8 mouse cellular contexts compared by ENCODE assay signal in the genomic region with DNA sequence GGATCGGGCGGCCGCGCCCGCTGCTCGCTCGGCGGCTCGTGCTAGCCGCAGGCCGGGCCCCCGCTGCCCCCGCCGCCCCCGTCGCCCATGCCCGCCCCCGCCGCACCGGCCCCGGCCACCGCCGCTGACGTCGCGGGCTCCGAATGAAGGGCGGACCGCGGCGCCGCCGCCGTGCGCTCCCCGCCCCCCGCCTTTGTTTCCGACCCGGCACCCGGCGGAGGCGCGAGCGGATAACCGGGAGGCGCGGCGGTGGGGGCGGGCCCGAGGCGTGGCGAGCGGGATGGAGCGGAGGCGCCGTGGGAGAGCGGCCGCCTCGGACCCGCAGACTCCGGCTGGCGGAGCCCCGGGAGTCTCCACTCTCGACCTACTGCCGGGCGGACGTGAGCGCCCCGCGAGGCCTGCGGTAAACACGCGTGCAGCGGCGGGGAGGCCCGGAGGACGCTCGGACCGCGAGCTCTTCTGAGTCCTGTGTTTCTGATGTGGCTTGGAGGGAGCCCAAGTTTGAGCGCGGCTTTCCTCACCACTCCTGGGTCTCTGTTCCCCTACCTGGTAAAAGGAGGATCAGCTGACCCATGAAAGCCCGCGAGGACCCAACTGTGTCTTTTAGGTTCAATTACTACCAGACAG. TPM values are rescaled to one million over a fixed set of nuclear protein-coding genes. Genes with fewer than 3 reads are reported as not detected.
DNase-seq lines count a peak whose midpoint lies in the region; ATAC-seq and TF ChIP-seq lines count a peak whose summit lies in the region.

TSS of gene Plekho1 (minus strand) at position 200 of the 627 bp plus-strand sequence.

- TF ChIP-seq POLR2A in ES-Bruce4 (IDR thresholded peaks at IDR 0.05; ENCODE audit: insufficient read depth, low read length): no peak
- peak; percentile 88 for TF ChIP-seq POLR2A in brain, embryonic 14.5 days (IDR thresholded peaks at IDR 0.05; ENCODE audit: borderline replicate concordance, extremely low read depth, insufficient read depth, insufficient read length, poor library complexity, severe bottlenecking)

- intact Hi-C loops in heart, postnatal 25 days (cut with DNase I): no loop called here

- H3K27me3 ChIP-seq in ES-Bruce4 (ENCODE audit: control insufficient read depth, insufficient read depth, low read length, poor library complexity, severe bottlenecking): peaks cover 7% of the 10 kb centered on the region
- H3K27me3 ChIP-seq in forebrain, embryonic 14.5 days (replicated peaks; ENCODE audit: control insufficient read depth, insufficient read depth, low read length): no peaks in the 10 kb centered on the region
- H3K27me3 ChIP-seq in lung, postnatal 0 days (replicated peaks; ENCODE audit: insufficient read depth, low read length): no peaks in the 10 kb centered on the region

- H3K36me3 ChIP-seq in ES-Bruce4 (ENCODE audit: control insufficient read depth, insufficient read depth, low read length, poor library complexity, severe bottlenecking): no peaks in the 10 kb centered on the region
- peaks cover 20% of the 10 kb centered on the region for H3K36me3 ChIP-seq in forebrain, embryonic 14.5 days (ENCODE audit: control insufficient read depth, insufficient read depth, low read length)
- H3K36me3 ChIP-seq in lung, postnatal 0 days (ENCODE audit: insufficient read depth, low read length): no peaks in the 10 kb centered on the region

- ATAC-seq in forebrain, embryonic 14.5 days: peak; percentile 78
- ATAC-seq in lung, postnatal 0 days: peak; percentile 50

- peak within 1 kb of the TSS; percentile 83 for H3K9ac ChIP-seq in ES-Bruce4 (ENCODE audit: low read depth, poor library complexity, severe bottlenecking)
- peak within 1 kb of the TSS; percentile 99 for H3K9ac ChIP-seq in forebrain, embryonic 14.5 days (ENCODE audit: low read length)
- peak within 1 kb of the TSS; percentile 57 for H3K9ac ChIP-seq in lung, postnatal 0 days (replicated peaks; ENCODE audit: low read depth)

- no peak for TF ChIP-seq EP300 in ES-Bruce4 (IDR thresholded peaks at IDR 0.05; ENCODE audit: insufficient read depth, low read depth, low read length)
- TF ChIP-seq EP300 in lung, postnatal 0 days (IDR thresholded peaks at IDR 0.05): no peak

- H3K4me3 ChIP-seq in ES-Bruce4 (ENCODE audit: low read depth, low read length): peak within 1 kb of the TSS; percentile 71
- peak within 1 kb of the TSS; percentile 78 for H3K4me3 ChIP-seq in forebrain, embryonic 14.5 days (ENCODE audit: low read depth, low read length)
- H3K4me3 ChIP-seq in layer of hippocampus, adult 2 months: peak within 1 kb of the TSS; percentile 78
- peak within 1 kb of the TSS; percentile 77 for H3K4me3 ChIP-seq in lung, postnatal 0 days (ENCODE audit: low read depth, low read length)

- no peak for TF ChIP-seq CTCF in ES-Bruce4 (IDR thresholded peaks at IDR 0.05; ENCODE audit: low read depth, low read length)
- TF ChIP-seq CTCF in brain, embryonic 14.5 days (IDR thresholded peaks at IDR 0.05; ENCODE audit: borderline replicate concordance, extremely low read depth, insufficient read depth, insufficient read length): 0 out of 2 replicates have a peak, but pooled peaks have one; percentile 1
- TF ChIP-seq CTCF in layer of hippocampus, adult 2 months (conservative IDR thresholded peaks at IDR 0.05): peak; percentile 42
- peak; percentile 44 for TF ChIP-seq CTCF in lung, postnatal 0 days (IDR thresholded peaks at IDR 0.05)

- peak within 1 kb of the TSS; percentile 65 for H3K4me2 ChIP-seq in forebrain, embryonic 14.5 days (ENCODE audit: low read length)
- peak within 1 kb of the TSS; percentile 92 for H3K4me2 ChIP-seq in lung, postnatal 0 days (replicated peaks; ENCODE audit: low read depth, low read length)

- no peaks in the 10 kb centered on the region for H3K4me1 ChIP-seq in ES-Bruce4 (ENCODE audit: control insufficient read depth, insufficient read depth, low read length)
- H3K4me1 ChIP-seq in forebrain, embryonic 14.5 days (ENCODE audit: control insufficient read depth, insufficient read depth, low read length): peaks cover 28% of the 10 kb centered on the region
- peaks cover 14% of the 10 kb centered on the region; the same call in 1 of the 2 replicates for H3K4me1 ChIP-seq in lung, postnatal 0 days (ENCODE audit: insufficient read depth, low read depth, low read length)

- no peaks in the 10 kb centered on the region for H3K9me3 ChIP-seq in ES-Bruce4 (replicated peaks; ENCODE audit: control insufficient read depth, insufficient read depth, low read length, poor library complexity, severe bottlenecking)
- H3K9me3 ChIP-seq in forebrain, embryonic 14.5 days (replicated peaks; ENCODE audit: control insufficient read depth, low read length): no peaks in the 10 kb centered on the region
- H3K9me3 ChIP-seq in lung, postnatal 0 days (ENCODE audit: low read length): no peaks in the 10 kb centered on the region

- under 1% methylated on average over 57 of the region's 84 CpGs for WGBS in forebrain, embryonic 14.5 days
- under 1% methylated on average over 48 of the region's 84 CpGs for WGBS in lung, postnatal 0 days

- DNase-seq in brain, embryonic 14.5 days (ENCODE audit: low read depth): peak; percentile 76
- DNase-seq in forebrain, embryonic 14.5 days (ENCODE audit: low spot score): peak; percentile 69
- DNase-seq in heart, postnatal 25 days (ENCODE audit: low spot score): peak; percentile 64
- DNase-seq in layer of hippocampus, adult 2 months (ENCODE audit: low spot score in 2 of 2): peak in 1 of 2 experiments; percentile 71
- DNase-seq in lung, postnatal 0 days (ENCODE audit: low spot score): peak; percentile 54
- peak; percentile 49 for DNase-seq in ovary, postnatal 14 days (ENCODE audit: low spot score)
- DNase-seq in urinary bladder, postnatal 25 days (ENCODE audit: low spot score): peak; percentile 54

- no peak within 1 kb of the TSS for H3K27ac ChIP-seq in ES-Bruce4 (ENCODE audit: insufficient read depth, low read length)
- H3K27ac ChIP-seq in forebrain, embryonic 14.5 days (ENCODE audit: low read depth, low read length): peak within 1 kb of the TSS; percentile 99
- H3K27ac ChIP-seq in layer of hippocampus, adult 2 months: peak within 1 kb of the TSS; percentile 95
- H3K27ac ChIP-seq in lung, postnatal 0 days (ENCODE audit: low read length): peak within 1 kb of the TSS; percentile 94

RNA-seq across cellular contexts. Expression of gene Plekho1, which starts in this region (rescaled TPM):
- polyA plus RNA-seq in ES-Bruce4 (2011; ENCODE audit: insufficient read depth, insufficient read length, low read depth, missing spikeins): 9.2 and 15.0 TPM in 2 replicates
- polyA plus RNA-seq in brain, embryonic 14.5 days (2012; rRNA removed): 180 and 199 TPM in 2 replicates
- polyA plus RNA-seq in forebrain, embryonic 14.5 days (2014; fragmentation: Nextera tagmentation; extraction: Ambion mirVana): 67.4 and 75.6 TPM in 2 replicates
- 10 to 100 TPM; 76.4 to 89.1 TPM for total RNA-seq in heart, postnatal 25 days (2021)
- 10 to 100 TPM; 39.3 to 44.1 TPM for total RNA-seq in layer of hippocampus, adult 2 months (2021)
- polyA plus RNA-seq in lung, postnatal 0 days (2015; fragmentation: Nextera tagmentation; extraction: Ambion mirVana): 53.5 and 55.4 TPM in 2 replicates
